Mouse (Mus musculus) erythroblast, embryonic 14.5 days (primary cell): Measurements from ENCODE around the gene Ism1. TPM values are rescaled to one million over a fixed set of nuclear protein-coding genes. Genes with fewer than 3 reads are reported as not detected.

Source experiments
- H3K27me3 ChIP-seq: 2 replicates; pipeline ENCODE4 v1.6.1; 2012; ENCODE audit warnings: inconsistent platforms; ENCODE audit not compliant: control insufficient read depth
- H3K36me3 ChIP-seq: 2 replicates; pipeline ENCODE4 v1.6.1; 2012; ENCODE audit warnings: mild to moderate bottlenecking, inconsistent platforms; ENCODE audit not compliant: control insufficient read depth
- H3K4me1 ChIP-seq: 2 replicates; pipeline ENCODE4 v1.6.1; 2012; ENCODE audit warnings: inconsistent platforms; ENCODE audit not compliant: control insufficient read depth
- H3K4me3 ChIP-seq: replicated peaks from 2 replicates; pipeline ENCODE3; 2012; ENCODE audit warnings: moderate library complexity, mild to moderate bottlenecking, inconsistent platforms
- H3K9me3 ChIP-seq: 2 replicates; pipeline ENCODE4 v1.6.1; 2012; ENCODE audit warnings: low read length, inconsistent platforms, mixed read lengths; ENCODE audit not compliant: control insufficient read depth
- GATA1 ChIP-seq: IDR thresholded peaks from 2 replicates; pipeline ENCODE4 v1.6.1; 2012; ENCODE audit warnings: low read length, inconsistent platforms, mixed read lengths
- TAL1 ChIP-seq: IDR thresholded peaks from 3 replicates; pipeline ENCODE4 v1.6.1; 2012; ENCODE audit warnings: low read length, inconsistent platforms, mixed read lengths
- polyA plus RNA-seq: library from polyadenylated mRNA; stranded (reverse); fragments of >175 nt; gene quantifications from 2 replicates; pipeline ENCODE4 v1.2.3, GENCODE M21; 2012

Ism1 gene
- polyA plus RNA-seq, 1 experiment = not detected

GRCm38 (mm10) chr2:139729377-139729776 lies 51.4 kb downstream of the Ism1 start:
- Histone ChIP-seq H3K36me3 (no peaks in the 10 kb centered on the region), H3K9me3 (no peaks in the 10 kb centered on the region), H3K4me1 (no peaks in the 10 kb centered on the region), H3K4me3 (no peak overlapping the region), H3K27me3 (no peaks in the 10 kb centered on the region)
- TF ChIP-seq GATA1 (no peak), TAL1 (no peak)

DNA sequence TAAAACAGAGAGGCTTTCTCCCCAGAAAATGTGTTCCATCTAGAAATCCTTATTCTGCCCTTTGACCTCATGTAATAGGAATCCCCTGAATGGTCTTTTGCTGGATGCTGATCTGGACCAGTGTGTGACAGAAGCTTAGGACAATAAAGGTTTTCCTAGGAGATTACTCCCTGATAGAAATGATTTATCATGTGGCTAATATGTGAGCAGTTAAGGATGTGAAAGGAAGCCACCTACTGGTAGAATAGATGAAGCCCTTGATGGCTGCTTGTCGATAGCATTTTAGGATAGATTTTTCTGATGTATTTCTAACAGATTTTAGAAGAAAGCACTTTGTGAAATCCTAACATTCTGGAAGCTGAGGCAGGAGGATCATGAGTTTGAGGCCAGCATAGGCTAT lies 64.4 kb downstream of the Ism1 start:
- Histone ChIP-seq H3K36me3 (no peaks in the 10 kb centered on the region), H3K9me3 (peaks cover 4% of the 10 kb centered on the region), H3K27me3 (no peaks in the 10 kb centered on the region), H3K4me3 (no peak overlapping the region), H3K4me1 (no peaks in the 10 kb centered on the region)
- TF ChIP-seq TAL1 (no peak), GATA1 (no peak)

DNA sequence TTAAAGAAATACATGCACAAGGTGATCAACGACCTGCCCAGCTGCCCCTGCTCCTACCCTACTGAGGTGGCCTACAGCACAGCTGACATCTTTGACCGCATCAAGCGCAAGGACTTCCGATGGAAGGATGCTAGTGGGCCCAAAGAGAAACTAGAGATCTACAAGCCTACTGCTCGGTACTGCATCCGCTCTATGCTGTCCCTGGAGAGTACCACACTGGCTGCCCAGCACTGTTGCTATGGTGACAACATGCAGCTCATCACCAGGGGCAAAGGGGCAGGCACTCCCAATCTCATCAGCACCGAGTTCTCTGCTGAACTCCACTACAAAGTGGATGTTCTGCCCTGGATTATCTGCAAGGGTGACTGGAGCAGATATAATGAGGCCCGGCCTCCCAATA lies 79.0 kb downstream of the Ism1 start:
- Histone ChIP-seq H3K27me3 (no peaks in the 10 kb centered on the region), H3K4me1 (no peaks in the 10 kb centered on the region), H3K9me3 (no peaks in the 10 kb centered on the region; the same call in 1 of the 2 replicates), H3K4me3 (no peak overlapping the region), H3K36me3 (no peaks in the 10 kb centered on the region)
- no peak for TF ChIP-seq TAL1
- TF ChIP-seq GATA1 = no peak

- H3K4me1 ChIP-seq = no peaks in the 10 kb centered on the region
- H3K27me3 ChIP-seq = no peaks in the 10 kb centered on the region
- H3K4me3 ChIP-seq = no peak overlapping the region
- TF ChIP-seq GATA1 (no peak), TAL1 (no peak)
- H3K9me3 ChIP-seq = no peaks in the 10 kb centered on the region; the same call in 1 of the 2 replicates
- no peaks in the 10 kb centered on the region for H3K36me3 ChIP-seq
These were observed 79.5 kb downstream of the Ism1 start for GRCm38 (mm10) chr2:139757456-139757855.

GRCm38 (mm10) chr2:139764355-139764754 lies 86.4 kb downstream of the Ism1 start:
- no peaks in the 10 kb centered on the region for H3K36me3 ChIP-seq
- H3K27me3 ChIP-seq = no peaks in the 10 kb centered on the region
- H3K9me3 ChIP-seq = no peaks in the 10 kb centered on the region
- no peak overlapping the region for H3K4me3 ChIP-seq
- TF ChIP-seq TAL1 (no peak), GATA1 (no peak)
- H3K4me1 ChIP-seq = no peaks in the 10 kb centered on the region

GRCm38 (mm10) chr2:139774949-139775570 lies 97.1 kb downstream of the Ism1 start:
- Histone ChIP-seq H3K4me1 (no peaks in the 10 kb centered on the region), H3K27me3 (no peaks in the 10 kb centered on the region), H3K4me3 (no peak overlapping the region), H3K36me3 (no peaks in the 10 kb centered on the region), H3K9me3 (no peaks in the 10 kb centered on the region)
- TF ChIP-seq GATA1 (no peak), TAL1 (no peak)

- TF ChIP-seq GATA1 (no peak), TAL1 (no peak)
- no peaks in the 10 kb centered on the region for H3K36me3 ChIP-seq
- no peaks in the 10 kb centered on the region for H3K27me3 ChIP-seq
- H3K4me3 ChIP-seq = no peak overlapping the region
- no peaks in the 10 kb centered on the region for H3K4me1 ChIP-seq
- no peaks in the 10 kb centered on the region for H3K9me3 ChIP-seq
These were observed 98.7 kb downstream of the Ism1 start for GRCm38 (mm10) chr2:139776644-139777043.

DNA sequence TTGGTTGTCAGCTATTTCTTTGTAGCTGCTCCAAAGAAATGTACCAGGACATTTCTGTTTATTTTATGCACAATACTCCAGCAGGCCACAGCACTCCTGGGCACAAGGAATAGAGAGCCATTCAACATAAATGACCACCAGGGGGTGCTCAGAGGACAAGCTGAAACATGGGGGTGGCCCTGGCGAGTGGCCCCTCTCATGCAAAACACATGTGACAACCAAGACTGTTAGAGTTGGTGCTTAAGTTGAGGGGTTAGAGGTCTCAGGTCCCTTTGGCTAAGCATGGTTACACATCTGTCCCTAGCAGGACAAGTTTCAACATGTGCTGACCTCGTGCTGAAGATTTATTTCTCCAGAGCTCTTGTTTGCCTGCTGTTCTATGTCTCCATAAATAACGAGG lies 100.3 kb downstream of the Ism1 start:
- Histone ChIP-seq H3K36me3 (no peaks in the 10 kb centered on the region), H3K4me1 (no peaks in the 10 kb centered on the region), H3K4me3 (no peak overlapping the region), H3K27me3 (no peaks in the 10 kb centered on the region), H3K9me3 (no peaks in the 10 kb centered on the region)
- TF ChIP-seq TAL1 (no peak), GATA1 (no peak)

DNA sequence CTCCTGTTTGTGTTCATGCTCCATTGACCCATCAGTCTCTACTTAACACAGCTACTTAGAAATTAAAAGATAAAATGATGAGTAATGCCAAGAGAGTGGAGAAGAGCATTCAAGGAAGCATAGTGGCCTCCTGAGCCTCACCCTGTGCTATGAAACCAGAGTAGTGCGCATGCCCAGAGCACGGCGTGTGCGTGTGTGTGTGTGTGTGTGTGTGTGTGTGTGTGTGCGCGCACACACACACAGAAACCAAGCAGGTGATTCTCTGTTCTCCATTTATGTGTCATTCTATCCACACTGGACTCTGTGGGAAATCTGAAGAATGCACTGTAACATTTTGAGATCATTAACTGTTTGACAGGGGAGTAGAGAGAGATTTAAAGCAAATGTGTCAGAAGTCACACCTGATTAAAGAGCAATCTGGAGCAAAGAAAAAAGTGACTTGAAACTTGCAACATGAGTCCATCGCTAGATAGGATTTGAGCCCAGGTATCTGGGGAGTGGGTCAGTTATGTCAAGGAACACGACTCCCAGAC lies 105.4 kb downstream of the Ism1 start:
- H3K4me3 ChIP-seq = no peak overlapping the region
- no peak for TF ChIP-seq TAL1
- no peak for TF ChIP-seq GATA1
- no peaks in the 10 kb centered on the region for H3K27me3 ChIP-seq
- H3K4me1 ChIP-seq = no peaks in the 10 kb centered on the region
- no peaks in the 10 kb centered on the region for H3K9me3 ChIP-seq
- no peaks in the 10 kb centered on the region for H3K36me3 ChIP-seq

DNA sequence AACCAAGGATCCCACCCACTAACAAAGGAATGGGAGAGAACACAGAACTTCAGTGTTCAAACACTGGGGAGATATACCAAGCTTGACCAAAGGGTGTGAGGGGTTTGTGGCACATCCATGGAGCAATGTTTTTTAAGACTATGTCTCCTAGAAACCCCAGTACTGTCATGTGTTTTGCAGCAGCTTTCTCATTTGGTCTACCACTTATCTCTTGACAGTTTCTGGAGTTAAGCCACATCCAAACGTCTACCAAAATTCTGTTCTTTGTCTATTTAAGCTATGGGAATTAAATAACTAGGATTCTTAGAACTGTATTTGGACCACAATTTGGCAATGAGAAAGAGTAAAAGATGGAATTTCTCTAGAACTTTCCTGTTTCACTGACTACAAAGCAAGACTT lies 106.5 kb downstream of the Ism1 start:
- TF ChIP-seq GATA1 = no peak
- no peak for TF ChIP-seq TAL1
- H3K36me3 ChIP-seq = no peaks in the 10 kb centered on the region
- H3K27me3 ChIP-seq = no peaks in the 10 kb centered on the region
- no peaks in the 10 kb centered on the region for H3K4me1 ChIP-seq
- no peak overlapping the region for H3K4me3 ChIP-seq
- H3K9me3 ChIP-seq = no peaks in the 10 kb centered on the region
